Mouse (Mus musculus) yolk sac, embryonic 10.5 days (tissue): Measurements from ENCODE around the gene Tapt1.
"Not testable (repeated sequence)": the region's sequence is repeated elsewhere in the genome, so short reads cannot be mapped to it uniquely, and the experiment has no call there.

Experiments used
- DNase-seq: peaks from one replicate; pipeline ENCODE4 v3.0.0-alpha.2; 2017; ENCODE audit warnings: low spot score

Tapt1 gene

GRCm38 (mm10) chr5:44127487-44127886, 98.9 kb downstream of the Tapt1 start:
- DNase-seq: no peak

- DNase-seq: not testable (repeated sequence)
Measured at GRCm38 (mm10) chr5:44126574-44126973, 99.9 kb downstream of the Tapt1 start.
